Mouse (Mus musculus) olfactory bulb, adult 2 months (tissue): Measurements from ENCODE around the gene Tspan4.

Experiments used
- CTCF ChIP-seq: fragments of 200-500 bp; IDR thresholded peaks from 2 replicates; pipeline ENCODE4 v1.5.1; 2012; ENCODE audit warnings: low read depth, mild to moderate bottlenecking, low read length, moderate library complexity; ENCODE audit not compliant: insufficient read depth
- POLR2A ChIP-seq: fragments of 200-500 bp; IDR thresholded peaks from 2 replicates; pipeline ENCODE4 v1.6.1; 2012; ENCODE audit warnings: mild to moderate bottlenecking, low read depth, low read length, moderate library complexity; ENCODE audit not compliant: insufficient read depth

GRCm38 (mm10) chr7:141464603-141465201 lies 10.3 kb upstream of the Tspan4 start:
- TF ChIP-seq POLR2A (no peak), CTCF (no peak)
